Mouse (Mus musculus): ENCODE measurements around the gene Rassf5.
A peak's percentile ranks its signal among the peaks of the same experiment; 100 is the strongest.
"Not testable (repeated sequence)": the region's sequence is repeated elsewhere in the genome, so short reads cannot be mapped to it uniquely, and the experiment has no call there.

Rassf5 gene

GRCm38 (mm10) chr1:131178083-131178482 lies 67.0 kb downstream of the Rassf5 start:
- DNase-seq (ENCODE audit: low spot score): no peak

- DNase-seq (ENCODE audit: low spot score): no peak
Observed at GRCm38 (mm10) chr1:131177249-131177648, 67.8 kb downstream of the Rassf5 start.

GRCm38 (mm10) chr1:131175819-131176218 lies 69.2 kb downstream of the Rassf5 start:
- no peak for DNase-seq (ENCODE audit: low spot score)

GRCm38 (mm10) chr1:131175189-131175588 lies 69.9 kb downstream of the Rassf5 start:
- no peak for DNase-seq (ENCODE audit: low spot score)

- DNase-seq (ENCODE audit: low spot score): no peak
Observed at GRCm38 (mm10) chr1:131174299-131174861, 70.7 kb downstream of the Rassf5 start.

- DNase-seq (ENCODE audit: low spot score): no peak
Observed at GRCm38 (mm10) chr1:131173809-131174208, 71.2 kb downstream of the Rassf5 start.

- DNase-seq (ENCODE audit: low spot score): peak; percentile 64
Observed at GRCm38 (mm10) chr1:131173001-131173400, 72.1 kb downstream of the Rassf5 start.

- DNase-seq (ENCODE audit: low spot score): no peak
Observed at GRCm38 (mm10) chr1:131167612-131168011, 77.4 kb downstream of the Rassf5 start.

GRCm38 (mm10) chr1:131164427-131164826 lies 80.6 kb downstream of the Rassf5 start:
- no peak for DNase-seq (ENCODE audit: low spot score)

- DNase-seq (ENCODE audit: low spot score): peak; percentile 69
Observed at GRCm38 (mm10) chr1:131161091-131161490, 84.0 kb downstream of the Rassf5 start.

GRCm38 (mm10) chr1:131159573-131160327 lies 85.3 kb downstream of the Rassf5 start:
- DNase-seq (ENCODE audit: low spot score): not testable (repeated sequence)

GRCm38 (mm10) chr1:131155456-131155855 lies 89.6 kb downstream of the Rassf5 start:
- peak; percentile 40 for DNase-seq (ENCODE audit: low spot score)

- DNase-seq (ENCODE audit: low spot score): peak; percentile 92
Observed at GRCm38 (mm10) chr1:131153018-131153629, 91.9 kb downstream of the Rassf5 start, which contains the start of gene Eif2d. Eif2d (plus strand) TSS chr1:131153181.

- DNase-seq (ENCODE audit: low spot score): no peak
Observed at GRCm38 (mm10) chr1:131149496-131149895, 95.6 kb downstream of the Rassf5 start.

- DNase-seq (ENCODE audit: low spot score): no peak
Observed at GRCm38 (mm10) chr1:131146181-131146614, 98.9 kb downstream of the Rassf5 start.

- DNase-seq (ENCODE audit: low spot score): not testable (repeated sequence)
Observed at GRCm38 (mm10) chr1:131145222-131145621, 99.8 kb downstream of the Rassf5 start.

- DNase-seq (ENCODE audit: low spot score): no peak
Observed at GRCm38 (mm10) chr1:131142472-131142871, 102.6 kb downstream of the Rassf5 start.

- no peak for DNase-seq (ENCODE audit: low spot score)
Observed at GRCm38 (mm10) chr1:131141449-131141848, 103.6 kb downstream of the Rassf5 start.

GRCm38 (mm10) chr1:131139102-131140095 lies 105.7 kb downstream of the Rassf5 start:
- DNase-seq (ENCODE audit: low spot score): peak; percentile 66

GRCm38 (mm10) chr1:131138191-131139016 lies 106.7 kb downstream of the Rassf5 start, which contains the start of gene Dyrk3:
Dyrk3 (minus strand) TSS chr1:131138340.
- peak; percentile 91 for DNase-seq (ENCODE audit: low spot score)

GRCm38 (mm10) chr1:131137717-131138118 lies 107.3 kb downstream of the Rassf5 start:
- no peak for DNase-seq (ENCODE audit: low spot score)
